26 mouse cellular contexts compared by ENCODE assay signal in genomic region chr14:118433848-118434247, GRCm38 (mm10).
"Had no signal": no experiment of that assay in that cellular context is flagged by ENCODE, and none has a peak within 500 bp of the region (broad histone marks: within the 10 kb centered on the region; RNA-seq: fewer than 3 reads in every experiment).

No protein-coding gene starts in this region.

- H3K4me2 ChIP-seq: heart, embryonic 11.5 days; heart, embryonic 13.5 days; heart, embryonic 15.5 days; hindbrain, embryonic 12.5 days; hindbrain, embryonic 14.5 days; kidney, embryonic 15.5 days; limb, embryonic 13.5 days; limb, embryonic 15.5 days had no signal

- H3K4me3 ChIP-seq: gastrocnemius, adult 2 months; heart, adult 2 months; heart, embryonic 13.5 days; heart, embryonic 15.5 days; hindbrain, embryonic 12.5 days; kidney, embryonic 15.5 days; limb, embryonic 13.5 days; limb, embryonic 15.5 days had no signal

- H3K9me3 ChIP-seq: heart, embryonic 13.5 days; heart, embryonic 15.5 days; hindbrain, embryonic 12.5 days; kidney, embryonic 15.5 days; limb, embryonic 13.5 days; limb, embryonic 15.5 days had no signal

- DNase-seq: gastrocnemius, adult 2 months; gastrocnemius, postnatal 10 days; gastrocnemius, postnatal 25 days; heart, adult 2 months; heart, postnatal 14 days; heart, postnatal 36 days; kidney, adult 11 months; kidney, adult 2 months; kidney, adult 9 months; kidney, postnatal 14 days; kidney, postnatal 36 days; layer of hippocampus, adult 9-11 months; layer of hippocampus, postnatal 36 days; left cerebral cortex, postnatal 4 days had no signal

- ATAC-seq: forebrain, embryonic 16.5 days; hindbrain, postnatal 0 days; intestine, embryonic 16.5 days had no signal

- H3K36me3 ChIP-seq: heart, embryonic 13.5 days; heart, embryonic 15.5 days; hindbrain, embryonic 12.5 days; kidney, embryonic 15.5 days; limb, embryonic 13.5 days; limb, embryonic 15.5 days had no signal

- H3K9ac ChIP-seq: heart, embryonic 13.5 days; heart, embryonic 15.5 days; hindbrain, embryonic 12.5 days; hindbrain, embryonic 14.5 days; kidney, embryonic 15.5 days; limb, embryonic 13.5 days; limb, embryonic 15.5 days had no signal

- H3K27ac ChIP-seq: gastrocnemius, adult 2 months; heart, adult 2 months; heart, embryonic 13.5 days; heart, embryonic 15.5 days; hindbrain, embryonic 12.5 days; hindbrain, embryonic 14.5 days; hindbrain, postnatal 0 days; kidney, embryonic 15.5 days; kidney, postnatal 0 days; limb, embryonic 13.5 days; limb, embryonic 15.5 days had no signal
